Mouse (Mus musculus) c-Kit-positive CD71-positive TER-119-positive erythroid progenitor cells, embryonic 14.5 days (primary cell): ENCODE results near the gene Ptpn6.

ENCODE experiments used
- DNase-seq: peaks from one replicate; pipeline ENCODE4 v3.0.0-alpha.2; 2013; ENCODE audit warnings: low spot score

The Ptpn6 gene

DNA sequence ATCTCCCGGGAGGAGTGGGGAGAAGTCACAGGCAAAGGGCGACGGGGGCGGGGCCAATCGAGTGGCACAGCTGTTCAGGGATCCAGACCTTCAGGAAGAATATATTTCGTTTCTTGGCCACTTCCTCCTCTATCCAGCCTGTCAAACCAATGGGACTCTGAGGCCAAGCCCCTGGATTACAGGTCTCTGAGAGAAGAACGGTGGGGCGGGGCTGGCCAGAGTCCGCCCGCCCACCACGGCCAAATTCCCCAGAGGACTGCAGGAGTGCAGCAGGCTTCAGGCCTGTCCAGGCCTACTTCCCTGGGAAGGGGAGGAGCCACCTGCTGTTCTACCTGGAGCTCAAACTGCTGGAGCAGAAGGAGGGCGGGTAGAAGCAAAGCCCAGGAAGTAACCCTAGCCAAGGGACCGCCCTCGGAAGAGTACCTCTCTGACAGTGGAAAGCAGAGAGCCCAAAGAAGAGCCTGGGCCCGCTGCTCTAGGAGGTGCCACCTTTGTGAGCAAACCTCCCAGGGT lies at the start of gene Ptpn6:
Ptpn6 (minus strand) TSS at position 204 of the 513 bp plus-strand sequence.
- DNase-seq = no peak

DNA sequence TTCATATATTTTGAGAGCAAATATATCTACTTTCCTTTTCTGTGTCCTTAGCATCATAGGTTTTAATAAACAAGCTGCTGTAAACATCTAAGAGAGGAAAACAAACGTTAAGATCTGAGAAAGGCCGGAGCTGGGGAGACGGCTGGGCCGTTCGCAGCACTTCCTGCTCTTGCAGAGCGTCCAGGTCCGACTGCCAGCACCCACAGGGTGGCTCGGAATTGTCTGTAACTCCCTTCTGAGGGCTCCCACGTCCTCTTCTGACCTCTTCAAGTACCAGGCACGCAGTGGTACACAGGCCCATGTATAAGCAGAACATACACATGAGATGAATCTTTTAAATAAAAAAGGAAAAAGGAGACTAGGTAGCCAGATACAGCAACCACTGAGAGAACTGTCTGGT lies 49.2 kb upstream of the Ptpn6 start:
- DNase-seq = no peak

DNA sequence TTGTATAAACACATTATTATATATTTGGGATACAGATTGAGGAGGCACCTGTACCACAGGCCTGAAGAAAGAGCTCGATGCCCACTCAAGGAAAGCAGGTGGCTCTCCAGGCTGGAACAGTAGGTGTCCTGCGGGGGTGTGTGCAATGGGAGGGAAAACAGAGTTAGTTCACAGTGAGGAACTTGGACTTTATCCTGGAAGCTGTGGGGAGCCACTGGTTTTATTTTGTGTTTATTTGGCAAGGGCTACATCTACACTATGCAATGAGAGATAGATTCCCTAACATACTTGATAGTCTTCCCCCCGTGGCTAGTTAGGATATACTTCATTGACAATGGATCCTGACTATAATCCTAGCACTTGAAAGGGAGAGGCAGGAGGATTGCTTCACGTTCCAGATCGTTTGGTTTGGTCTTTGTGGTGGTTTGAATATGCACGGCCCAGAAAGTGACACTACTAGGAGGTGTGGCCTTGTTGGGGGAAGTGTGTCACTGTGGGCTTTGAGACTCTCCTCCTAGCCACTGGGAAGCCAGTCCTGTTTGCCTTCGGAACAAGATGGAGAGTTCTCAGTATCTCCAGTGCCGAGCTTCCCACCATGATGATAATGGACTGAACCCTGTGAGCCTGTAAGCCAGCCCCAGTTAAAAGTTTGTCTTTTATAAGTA lies 48.4 kb upstream of the Ptpn6 start:
- DNase-seq = no peak

DNA sequence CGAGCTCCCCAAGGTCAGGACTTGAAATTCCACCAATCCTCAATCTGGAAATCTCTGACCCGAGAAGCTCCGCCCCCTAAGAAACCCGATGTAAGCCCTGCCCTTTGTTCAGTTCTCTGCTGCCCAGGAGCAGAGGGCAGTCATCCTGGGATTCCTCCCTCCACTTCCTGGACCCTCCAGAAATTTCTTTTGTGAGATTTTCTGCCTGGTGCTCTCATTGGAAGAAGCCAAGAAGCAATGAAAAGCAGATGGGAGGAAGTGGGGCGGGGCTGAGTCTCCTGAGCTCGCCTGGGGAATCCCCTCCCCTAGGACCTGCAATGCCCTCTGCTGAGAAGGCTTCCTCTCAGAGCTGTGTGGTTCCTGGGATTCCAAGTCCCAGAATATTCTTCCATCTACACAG lies 43.9 kb upstream of the Ptpn6 start:
- DNase-seq = no peak

DNA sequence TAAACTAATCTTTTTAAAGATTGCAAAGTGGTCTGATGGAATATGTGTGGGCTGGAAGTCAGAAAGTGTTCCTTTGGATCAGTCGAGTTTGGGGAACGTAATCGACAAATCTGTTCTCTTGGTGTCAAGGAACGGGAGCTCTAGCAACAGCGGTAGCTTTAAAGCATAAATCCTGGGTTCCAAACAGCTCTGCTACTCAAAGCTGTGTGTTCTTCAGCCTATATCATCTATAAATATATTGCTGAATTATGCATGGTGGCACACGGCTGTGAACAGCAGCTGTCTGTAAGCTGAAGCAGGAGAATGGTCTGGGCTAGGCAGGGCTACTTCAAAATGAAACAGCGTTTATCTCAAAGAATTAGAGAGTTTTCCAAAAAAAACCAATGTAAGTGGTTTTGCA lies 42.4 kb upstream of the Ptpn6 start:
- DNase-seq = no peak

DNA sequence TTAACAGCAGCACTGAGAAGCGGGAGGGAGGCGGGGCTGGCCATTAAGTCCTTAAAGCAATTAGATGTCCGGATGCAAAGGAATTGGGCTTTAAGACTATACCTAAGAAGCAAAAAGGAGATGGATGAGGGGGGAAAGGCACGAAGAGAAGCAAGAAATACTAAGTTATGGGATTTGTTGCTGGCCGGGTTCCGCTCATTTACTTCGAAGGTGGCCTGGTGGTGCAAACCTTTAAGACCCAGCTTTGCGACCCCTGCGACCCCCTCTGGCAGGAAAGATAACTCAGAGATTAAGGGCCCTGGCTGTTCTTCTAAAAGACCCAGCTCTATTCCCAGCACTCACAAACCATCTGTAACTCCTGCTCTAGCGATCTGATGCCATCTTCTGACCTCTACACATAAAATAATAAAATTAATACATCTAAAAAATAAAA lies 41.5 kb upstream of the Ptpn6 start:
- DNase-seq = no peak

DNA sequence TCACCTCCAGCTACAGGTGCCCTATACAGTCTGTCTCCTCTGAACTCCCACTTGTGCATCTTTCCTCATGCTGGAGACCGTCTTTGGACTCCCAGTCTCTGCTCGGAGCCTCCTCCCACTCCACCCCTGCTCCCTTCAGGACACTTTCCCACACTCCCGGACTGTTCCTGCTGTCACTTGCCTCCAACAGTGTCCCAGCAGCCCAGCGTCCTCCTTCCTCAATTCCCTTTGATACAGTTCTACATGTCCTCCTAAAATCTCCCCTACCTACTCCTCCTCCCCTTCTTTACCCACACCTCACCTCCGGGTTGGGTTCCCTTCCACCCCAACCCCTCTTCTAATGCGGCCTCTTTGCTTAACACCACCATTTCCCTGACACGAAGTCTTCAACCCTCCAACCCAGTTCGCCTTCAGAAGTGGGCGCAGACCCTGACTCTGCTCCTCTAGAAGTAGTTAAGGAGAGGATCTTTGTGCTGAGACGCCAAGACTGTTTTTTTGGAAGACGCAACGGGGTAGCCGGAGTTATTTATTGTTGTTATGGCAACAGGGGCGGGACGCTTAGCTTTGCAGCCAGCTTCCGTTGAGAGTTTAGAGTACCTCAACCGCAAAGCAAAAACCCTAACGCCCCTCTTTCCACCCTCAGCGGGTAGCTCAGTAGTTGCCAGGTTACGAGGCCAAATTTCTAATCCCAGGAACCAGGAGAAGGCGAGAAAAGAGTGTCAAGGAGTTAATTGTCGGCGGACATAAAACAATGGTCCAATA lies 40.9 kb upstream of the Ptpn6 start, which contains the start of gene Lrrc23:
Lrrc23 (minus strand) TSS at position 506 of the 762 bp plus-strand sequence.
- no peak for DNase-seq

DNA sequence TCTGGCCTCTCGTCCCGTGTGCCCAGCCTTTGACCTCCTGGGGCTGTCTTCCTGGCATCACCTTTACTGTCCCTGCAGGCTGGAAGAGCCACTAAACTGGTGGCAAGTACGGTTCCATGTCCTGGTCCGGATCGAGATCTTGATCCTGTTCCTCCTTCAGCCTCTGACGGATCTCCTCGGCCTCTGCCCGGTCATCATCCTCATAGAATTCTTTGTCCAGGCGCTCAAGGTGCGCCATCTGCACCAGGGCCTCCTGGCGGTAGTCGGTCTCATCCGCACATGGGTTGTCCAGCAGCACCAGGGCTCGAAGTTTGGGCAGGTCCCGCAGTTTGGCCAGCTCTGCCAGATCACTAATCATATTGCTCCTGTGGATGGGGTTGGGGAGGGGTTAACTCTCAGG lies 32.0 kb upstream of the Ptpn6 start:
- DNase-seq = no peak

DNA sequence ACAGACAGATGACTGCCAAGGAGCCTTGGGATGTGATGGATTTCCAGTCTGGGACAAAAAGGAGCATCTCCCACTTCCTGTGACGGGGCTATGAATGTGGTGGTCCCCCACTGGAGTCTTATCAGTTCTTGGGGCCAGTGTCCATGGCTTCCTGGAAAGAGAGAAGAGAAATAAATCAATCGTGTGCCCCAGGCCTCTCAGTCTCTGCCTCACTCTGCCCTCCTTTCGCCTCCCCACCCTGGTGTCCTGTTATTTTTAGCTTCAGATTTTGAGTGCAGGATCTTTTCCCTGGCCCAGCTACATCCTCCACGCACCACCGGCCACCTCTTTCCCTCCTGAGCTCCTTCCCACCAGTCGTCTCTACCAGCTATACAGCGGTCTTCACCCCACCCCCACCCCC lies 31.5 kb upstream of the Ptpn6 start:
- DNase-seq = no peak

DNA sequence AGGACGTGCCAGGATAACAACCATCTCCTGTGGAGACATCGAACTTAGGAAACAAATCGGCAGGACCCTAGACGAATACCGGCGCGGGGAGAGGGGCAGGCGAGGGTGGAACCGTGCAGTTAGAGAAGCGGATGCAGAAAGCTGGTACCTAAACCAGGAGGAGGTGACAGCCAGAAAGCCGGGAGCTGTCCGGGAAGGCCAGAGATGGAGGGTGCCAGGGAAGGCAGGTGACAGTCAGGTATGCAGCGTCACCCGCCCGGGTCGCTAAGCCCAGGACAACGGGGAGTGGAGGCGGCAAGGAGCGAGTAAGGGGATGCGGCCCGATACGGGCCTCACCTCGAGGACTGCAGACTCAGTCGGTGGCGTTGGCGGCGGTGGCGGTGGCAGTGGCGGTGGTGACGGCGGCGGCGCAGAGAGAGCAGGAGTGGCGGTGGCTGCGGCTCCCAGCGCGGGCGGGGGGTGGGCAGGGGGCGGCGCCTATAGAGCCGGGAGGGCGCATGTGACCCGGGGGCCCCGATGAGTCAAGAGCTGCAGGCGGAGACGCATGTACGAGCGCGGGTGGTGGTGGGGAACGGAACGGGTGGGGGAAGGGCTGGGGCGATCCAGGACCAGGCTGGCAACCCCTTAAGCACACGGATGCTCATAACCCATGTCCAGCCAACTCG lies 30.7 kb upstream of the Ptpn6 start, which contains the start of gene Eno2:
Eno2 (minus strand) TSS at position 573 of the 665 bp plus-strand sequence.
- no peak for DNase-seq

DNA sequence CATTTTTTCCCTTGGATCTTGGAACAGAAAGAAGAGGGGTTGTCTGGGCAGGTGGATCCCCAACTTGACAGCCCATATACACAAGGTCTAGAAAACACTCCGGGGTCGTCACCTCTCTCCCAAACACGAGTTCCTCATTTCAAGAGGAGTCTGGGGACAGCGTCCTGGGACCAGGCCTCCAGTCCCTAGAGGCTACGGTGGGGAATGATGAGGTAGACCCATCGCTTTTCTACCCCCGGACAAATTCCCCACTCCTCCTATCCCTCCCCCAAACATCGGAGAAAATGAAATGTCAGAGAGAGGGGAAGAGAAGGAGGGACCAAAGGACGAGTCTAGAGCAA lies 30.2 kb upstream of the Ptpn6 start:
- DNase-seq = no peak

DNA sequence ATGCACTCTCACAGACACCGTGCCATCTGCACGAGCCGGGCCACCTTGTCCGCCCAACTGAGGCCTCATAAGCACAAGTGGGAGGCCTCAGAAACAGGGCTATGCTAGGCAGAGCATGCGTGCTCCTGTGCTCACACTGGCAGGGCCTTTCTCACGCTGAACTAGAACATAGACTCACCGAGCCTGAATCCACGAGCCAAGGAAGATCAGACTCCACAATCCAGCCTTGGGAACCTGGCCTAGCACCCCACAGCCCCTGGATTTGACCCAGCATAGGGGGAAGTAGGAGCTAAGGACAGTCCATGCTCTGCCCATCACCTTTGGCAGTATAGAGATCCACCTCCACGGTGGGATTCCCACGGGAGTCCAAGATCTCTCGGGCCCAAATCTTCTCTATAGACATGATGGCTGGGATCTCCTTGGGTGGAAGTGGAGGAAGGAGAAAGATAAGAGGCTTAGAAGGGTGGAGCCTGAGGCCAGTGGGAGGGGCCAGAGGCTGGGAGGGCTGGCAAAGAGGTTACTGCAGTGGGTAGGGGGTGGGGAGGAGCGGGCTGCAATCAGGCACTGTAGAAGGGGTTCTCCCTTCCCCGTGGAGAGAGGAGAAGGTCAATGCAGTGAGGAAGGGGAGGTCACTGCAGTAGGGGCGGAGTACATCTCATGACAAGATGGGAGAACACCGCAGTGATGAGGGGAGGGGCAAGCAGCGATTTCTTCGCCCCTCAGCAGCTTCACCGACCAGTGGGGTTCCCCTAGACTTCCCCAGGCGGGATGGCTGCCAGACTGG lies 29.6 kb upstream of the Ptpn6 start:
- no peak for DNase-seq

DNA sequence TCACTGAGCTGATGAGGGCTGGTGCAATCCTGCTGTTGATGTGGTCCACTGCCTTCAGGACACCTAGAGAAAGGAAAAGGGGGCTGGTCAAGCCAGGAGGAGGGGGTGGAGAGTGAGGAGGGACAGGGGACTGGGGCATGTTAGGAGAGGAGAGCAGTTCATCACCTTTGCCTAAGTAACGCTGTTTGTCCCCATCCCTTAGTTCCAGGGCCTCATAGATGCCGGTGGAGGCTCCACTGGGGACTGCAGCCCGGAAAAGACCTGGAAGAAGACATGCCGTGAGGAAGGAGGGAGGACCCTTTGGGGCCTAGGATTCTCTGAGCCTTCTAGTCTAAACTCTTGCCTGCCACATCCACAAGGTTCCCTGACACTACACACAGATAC lies 29.0 kb upstream of the Ptpn6 start:
- DNase-seq = no peak

DNA sequence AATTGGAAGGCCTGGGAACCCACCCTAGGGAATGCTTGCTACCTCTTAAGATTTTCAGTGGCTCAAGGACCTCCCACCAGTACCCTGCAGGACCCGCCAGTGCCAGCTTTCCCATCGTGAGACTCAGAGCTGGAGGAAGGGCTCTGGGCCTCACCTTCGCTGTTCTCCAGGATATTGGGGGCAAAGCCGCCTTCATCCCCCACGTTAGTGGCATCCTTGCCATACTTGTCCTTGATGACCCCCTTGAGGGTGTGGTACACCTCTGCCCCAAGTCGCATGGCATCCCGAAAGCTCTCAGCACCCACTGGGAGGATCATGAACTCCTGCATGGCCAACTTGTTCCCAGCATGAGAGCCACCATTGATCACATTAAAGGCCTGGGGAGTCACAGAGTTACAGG lies 27.4 kb upstream of the Ptpn6 start:
- DNase-seq = no peak

DNA sequence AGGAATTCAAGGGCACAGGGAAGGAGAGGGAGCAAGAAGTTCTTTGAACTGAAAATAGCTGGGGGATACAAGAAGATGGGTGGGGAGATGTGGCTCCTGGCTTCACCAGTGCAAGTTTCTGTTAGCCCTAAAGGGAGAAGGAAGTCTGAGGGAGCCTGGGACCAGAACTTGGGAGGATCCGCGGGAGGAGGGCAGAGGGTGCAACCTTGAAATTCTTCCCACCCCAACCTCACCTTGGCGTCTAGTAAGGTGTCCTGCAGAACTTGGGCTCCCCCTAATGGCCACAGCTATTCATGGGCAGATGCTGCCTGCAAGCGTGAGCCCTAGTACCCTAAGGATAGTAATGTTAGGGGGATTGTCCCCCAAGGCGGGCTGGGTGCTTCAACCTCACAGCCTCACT lies 20.7 kb upstream of the Ptpn6 start:
- DNase-seq = peak; percentile 65

DNA sequence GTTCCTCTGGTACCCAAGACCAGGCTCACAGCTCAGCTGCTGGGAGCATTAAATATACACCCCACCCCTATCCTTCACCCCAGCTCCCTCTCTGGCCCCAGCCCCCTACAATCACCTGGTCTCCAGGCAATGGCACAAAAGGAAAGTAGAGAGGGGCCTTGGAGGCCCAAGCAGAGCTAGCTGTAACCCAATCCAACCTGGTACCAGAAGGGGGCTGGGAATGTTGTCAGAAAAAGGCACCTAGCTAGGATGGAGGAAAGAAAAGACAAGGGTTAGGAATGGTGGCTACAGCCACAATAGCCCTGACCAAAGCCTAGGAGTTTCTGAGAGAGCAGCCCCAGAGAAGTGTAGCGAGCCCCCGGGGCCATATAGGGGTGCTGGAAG lies 20.3 kb upstream of the Ptpn6 start:
- no peak for DNase-seq

DNA sequence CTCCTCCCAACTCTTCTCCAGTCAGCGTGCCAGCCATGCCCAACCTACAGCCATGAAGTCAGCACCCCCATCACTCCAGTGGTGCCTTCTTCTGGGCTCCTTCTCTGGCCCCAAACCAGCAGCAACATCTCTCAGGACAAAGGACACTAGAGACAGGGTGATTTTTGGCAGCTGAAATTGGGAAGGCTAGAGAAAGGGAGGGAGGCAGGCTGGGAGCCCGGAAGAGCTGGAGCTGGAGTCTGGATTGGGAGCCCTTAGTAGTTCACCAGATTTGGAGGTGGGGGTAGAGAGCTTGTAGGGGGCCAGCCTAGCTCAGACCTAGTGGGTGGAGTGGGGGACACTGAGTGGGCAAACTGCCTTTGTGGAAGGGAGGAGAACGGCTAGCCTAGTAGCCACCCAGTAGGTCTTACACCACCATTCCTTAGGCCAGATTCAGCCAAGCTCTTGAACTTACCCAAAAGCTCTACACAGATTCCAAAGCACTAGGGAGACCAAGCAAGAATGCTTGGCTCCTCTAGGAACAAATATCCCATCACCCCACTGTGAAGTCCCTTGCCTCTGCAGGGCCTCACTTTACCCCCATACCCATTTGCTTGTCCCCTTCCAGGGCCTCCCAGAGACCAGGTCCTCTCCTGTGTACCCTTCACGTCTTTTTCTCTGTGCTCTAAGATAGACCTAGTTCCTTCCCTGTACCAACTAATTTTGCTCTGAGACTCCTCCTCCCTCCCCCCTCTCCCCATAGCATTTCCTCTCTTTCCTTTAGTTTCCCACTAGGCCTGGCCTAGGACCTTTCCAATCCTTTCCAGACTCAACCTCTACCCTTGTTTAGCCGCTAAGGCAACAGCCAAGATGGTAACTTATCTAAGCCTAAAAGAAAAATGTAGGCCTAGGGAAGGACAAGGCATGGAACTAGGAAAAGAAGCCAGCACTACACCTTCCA lies 19.7 kb upstream of the Ptpn6 start:
- DNase-seq = no peak

DNA sequence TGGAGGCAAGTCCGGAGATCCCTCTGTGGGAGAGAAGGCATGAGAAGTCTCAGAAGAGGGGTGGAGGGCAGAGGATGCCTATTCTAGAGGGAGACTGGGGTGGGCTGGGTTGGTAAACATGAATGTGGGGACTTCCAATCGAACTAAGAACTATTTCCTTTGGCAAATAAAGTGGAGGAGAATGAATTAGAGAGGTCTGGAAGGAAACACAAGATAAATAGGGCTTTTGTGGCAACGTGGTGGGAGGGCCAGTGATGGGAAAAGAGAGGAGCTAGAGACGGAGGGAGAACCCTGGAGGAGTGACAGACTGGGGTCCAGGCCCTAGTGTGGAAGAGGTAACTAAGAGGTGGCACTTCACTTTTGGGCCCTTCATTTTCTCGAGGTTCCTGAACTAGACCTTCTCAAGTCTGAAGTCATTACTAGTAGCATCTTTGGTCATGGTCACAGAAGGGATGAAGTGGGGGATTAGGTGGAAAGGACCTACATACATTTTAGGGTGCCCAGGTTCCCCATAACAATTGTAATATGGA lies 18.9 kb upstream of the Ptpn6 start:
- no peak for DNase-seq

DNA sequence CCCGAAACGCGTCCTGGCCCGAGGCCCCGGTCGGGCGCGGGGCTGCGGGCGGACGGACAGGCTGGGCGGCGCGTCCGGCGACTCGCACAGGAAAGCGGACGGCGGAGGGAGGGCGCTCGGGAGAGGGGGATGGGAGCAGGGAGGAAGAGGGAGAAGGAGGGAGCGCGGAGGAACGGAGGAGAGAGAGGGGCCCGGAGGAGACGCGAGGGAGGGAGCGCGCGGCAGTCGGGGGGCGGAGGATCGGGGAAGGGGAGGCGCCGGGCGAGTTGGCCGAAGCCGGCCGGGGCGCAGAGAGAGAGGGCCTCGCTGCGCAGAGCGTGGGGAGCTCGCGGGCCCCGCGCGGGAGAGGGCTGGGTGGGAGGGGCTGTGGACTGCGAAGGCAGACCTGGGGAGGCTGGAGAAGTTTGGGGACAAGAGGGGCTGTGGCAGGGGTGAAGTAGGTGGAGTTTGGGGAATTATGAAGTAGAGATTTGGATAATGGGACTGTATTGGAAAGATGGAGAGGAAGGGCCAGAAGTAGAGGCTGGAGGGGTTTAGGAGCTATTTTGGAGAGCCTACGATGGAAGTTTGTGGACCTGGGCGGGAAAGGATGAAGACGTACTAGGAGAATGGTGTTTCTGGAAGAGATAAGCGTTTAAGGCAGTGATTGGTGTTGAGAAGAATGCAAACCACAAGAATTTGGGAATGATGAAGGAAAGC lies 18.3 kb upstream of the Ptpn6 start:
- DNase-seq = no peak
